In genomic region chr13:111397600-111398151, GRCm38 (mm10) we compare ENCODE assay signal across 10 mouse cellular contexts.
DNase-seq lines count a peak whose midpoint lies in the region; ATAC-seq and TF ChIP-seq lines count a peak whose summit lies in the region.
"Had no signal": no experiment of that assay in that cellular context is flagged by ENCODE, and none has a peak within 500 bp of the region (broad histone marks: within the 10 kb centered on the region; RNA-seq: fewer than 3 reads in every experiment).

No protein-coding gene starts in this region.

- ATAC-seq in heart, embryonic 16.5 days (replicated peaks; ENCODE audit: extremely low read depth, insufficient read depth, low FRiP score) = peak; percentile 32; the same call in 1 of the 2 replicates
- 0 out of 2 replicates have a peak, but pooled peaks have one; percentile 42 for ATAC-seq in hindbrain, embryonic 16.5 days
- peak; percentile 91 for ATAC-seq in lung, postnatal 0 days

- H3K4me2 ChIP-seq in heart, embryonic 16.5 days (ENCODE audit: low read depth, low read length) = no peak overlapping the region
- no peak overlapping the region for H3K4me2 ChIP-seq in hindbrain, embryonic 16.5 days (ENCODE audit: low read length)
- 0 out of 2 replicates have a peak overlapping the region, but pooled peaks have one; percentile 19 for H3K4me2 ChIP-seq in lung, postnatal 0 days (replicated peaks; ENCODE audit: low read depth, low read length)

- H3K9ac ChIP-seq in heart, embryonic 16.5 days (ENCODE audit: low read length) = no peak overlapping the region
- H3K9ac ChIP-seq in ES-E14 (ENCODE audit: insufficient read depth, low read depth, low read length, poor library complexity, severe bottlenecking) = no peak overlapping the region
- no peak overlapping the region for H3K9ac ChIP-seq in hindbrain, embryonic 16.5 days (ENCODE audit: low read depth, low read length)
- H3K9ac ChIP-seq in lung, postnatal 0 days (replicated peaks; ENCODE audit: low read depth) = no peak overlapping the region

- no peaks in the 10 kb centered on the region; the same call in 1 of the 2 replicates for H3K4me1 ChIP-seq in heart, embryonic 16.5 days (ENCODE audit: control insufficient read depth, insufficient read depth, low read length)
- peaks cover 7 to 14% of the 10 kb centered on the region in 2 experiments; a peak in 3 of 4 replicates for H3K4me1 ChIP-seq in ES-E14 (ENCODE audit: control insufficient read depth in 2 of 2, insufficient read depth in 2 of 2, low read length in 2 of 2, poor library complexity in 1 of 2)
- no peaks in the 10 kb centered on the region for H3K4me1 ChIP-seq in hindbrain, embryonic 16.5 days (ENCODE audit: control insufficient read depth, insufficient read depth, low read depth, low read length)
- peaks cover 17% of the 10 kb centered on the region for H3K4me1 ChIP-seq in lung, postnatal 0 days (ENCODE audit: insufficient read depth, low read depth, low read length)

- DNase-seq in heart, adult 18-20 months = no peak
- DNase-seq in ES-E14 (ENCODE audit: low read depth, low spot score) = no peak
- DNase-seq in lung, postnatal 0 days (ENCODE audit: low spot score) = peak; percentile 89
- DNase-seq in right cerebral cortex, postnatal 36 days (ENCODE audit: low spot score in 2 of 2) = no peak
- no peak for DNase-seq in thymus, postnatal 14 days
- DNase-seq in Muller cell, postnatal 12 days (ENCODE audit: inconsistent ontology term) = no peak
- DNase-seq: right cerebral cortex, postnatal 14 days had no signal

- peak; percentile 97 for TF ChIP-seq EP300 in lung, postnatal 0 days (IDR thresholded peaks at IDR 0.05)

- no peaks in the 10 kb centered on the region for H3K36me3 ChIP-seq in heart, embryonic 16.5 days (ENCODE audit: control insufficient read depth, insufficient read depth)
- no peaks in the 10 kb centered on the region for H3K36me3 ChIP-seq in ES-E14 (ENCODE audit: control insufficient read depth, insufficient read depth, low read length, poor library complexity, severe bottlenecking)
- no peaks in the 10 kb centered on the region for H3K36me3 ChIP-seq in hindbrain, embryonic 16.5 days (ENCODE audit: control insufficient read depth, insufficient read depth, low read length)
- H3K36me3 ChIP-seq in lung, postnatal 0 days (ENCODE audit: insufficient read depth, low read length) = no peaks in the 10 kb centered on the region

- H3K27me3 ChIP-seq in heart, embryonic 16.5 days (ENCODE audit: control insufficient read depth, insufficient read depth, low read length) = no peaks in the 10 kb centered on the region
- no peaks in the 10 kb centered on the region for H3K27me3 ChIP-seq in hindbrain, embryonic 16.5 days (replicated peaks; ENCODE audit: control insufficient read depth, insufficient read depth, low read length)
- no peaks in the 10 kb centered on the region for H3K27me3 ChIP-seq in lung, postnatal 0 days (replicated peaks; ENCODE audit: insufficient read depth, low read length)

- TF ChIP-seq CTCF in lung, postnatal 0 days (IDR thresholded peaks at IDR 0.05) = peak; percentile 37

- H3K4me3 ChIP-seq in heart, embryonic 16.5 days (ENCODE audit: low read length) = no peak overlapping the region
- no peak overlapping the region; a peak in 1 of 4 replicates for H3K4me3 ChIP-seq in ES-E14 (ENCODE audit: insufficient read depth in 1 of 2, low read depth in 1 of 2, low read length in 2 of 2, poor library complexity in 1 of 2, severe bottlenecking in 1 of 2)
- H3K4me3 ChIP-seq in hindbrain, embryonic 16.5 days (ENCODE audit: low read length) = no peak overlapping the region
- H3K4me3 ChIP-seq in lung, postnatal 0 days (ENCODE audit: low read depth, low read length) = no peak overlapping the region
- H3K4me3 ChIP-seq: megakaryocyte, embryonic 14.5 days had no signal

- no peaks in the 10 kb centered on the region for H3K9me3 ChIP-seq in heart, embryonic 16.5 days (replicated peaks; ENCODE audit: control insufficient read depth, low read length)
- no peaks in the 10 kb centered on the region for H3K9me3 ChIP-seq in ES-E14 (ENCODE audit: control insufficient read depth, insufficient read depth, low read depth, low read length)
- H3K9me3 ChIP-seq in hindbrain, embryonic 16.5 days (ENCODE audit: control insufficient read depth, low read length) = no peaks in the 10 kb centered on the region
- H3K9me3 ChIP-seq in lung, postnatal 0 days (ENCODE audit: low read length) = no peaks in the 10 kb centered on the region
- H3K9me3 ChIP-seq: megakaryocyte, embryonic 14.5 days had no signal

- no peak overlapping the region for H3K27ac ChIP-seq in heart, embryonic 16.5 days (ENCODE audit: low read length)
- no peak overlapping the region for H3K27ac ChIP-seq in ES-E14 (ENCODE audit: insufficient read depth, low read depth, low read length, poor library complexity, severe bottlenecking)
- H3K27ac ChIP-seq in hindbrain, embryonic 16.5 days (ENCODE audit: low read depth, low read length) = no peak overlapping the region
- peak overlapping the region; percentile 57; the same call in 1 of the 2 replicates for H3K27ac ChIP-seq in lung, postnatal 0 days (ENCODE audit: low read length)

- in situ Hi-C loops in ES-E14 (cut with MboI; ENCODE audit: low sequenced_read_pairs in 2 of 2, unreplicated experiment in 2 of 2) = no loop called here

- 17% methylated on average over 5 of the region's 5 CpGs for WGBS in heart, embryonic 16.5 days
- 40% methylated on average over 5 of the region's 5 CpGs for WGBS in hindbrain, embryonic 16.5 days
- WGBS in lung, postnatal 0 days = 16% methylated on average over 5 of the region's 5 CpGs

TF ChIP-seq in ES-E14, 5 proteins besides CTCF, POLR2A, EP300 and RAD21:
- TF ChIP-seq CHD2 (IDR thresholded peaks at IDR 0.05; ENCODE audit: low read depth, low read length) = no peak
- TF ChIP-seq HCFC1 (IDR thresholded peaks at IDR 0.05; ENCODE audit: borderline replicate concordance, insufficient read depth, low read length) = no peak
- TF ChIP-seq ZC3H11A (IDR thresholded peaks at IDR 0.05; ENCODE audit: borderline replicate concordance, low read depth, low read length) = no peak
- TF ChIP-seq MAFK (IDR thresholded peaks at IDR 0.05; ENCODE audit: insufficient read depth, low read depth, low read length) = peak; percentile 71
- TF ChIP-seq ZNF384 (IDR thresholded peaks at IDR 0.05; ENCODE audit: low read depth, low read length) = no peak
TF ChIP-seq in ES-E14: peak in this region for 1.

Comparison
In these comparisons a context has a peak if more than half of its experiments do, and no peak if none do; other contexts are left out.
1. ATAC-seq: peak in every context shown above with its lines; median percentile 91 in lung, postnatal 0 days; 42 in hindbrain, embryonic 16.5 days; 32 in heart, embryonic 16.5 days.